Mouse (Mus musculus) cerebellum, adult (tissue): ENCODE results near the gene Dnali1.

Experiments
- ATAC-seq: cut with Nextera tagmentation; 2 replicates; pipeline ENCODE4 v1.9.2; 2017; ENCODE audit warnings: mild to moderate bottlenecking, moderate library complexity, mixed read lengths; ENCODE audit not compliant: insufficient number of reproducible peaks, low FRiP score, low TSS enrichment

Gene Dnali1

GRCm38 (mm10) chr4:125065517-125066307 is at the start of gene Dnali1:
Gene Dnali1, minus strand, starts transcription at chr4:125065703.
- ATAC-seq, result no peak

- ATAC-seq, result no peak
Measured at GRCm38 (mm10) chr4:125115081-125115480, 49.6 kb upstream of the Dnali1 start.

- ATAC-seq, result peak; percentile 36
Measured at GRCm38 (mm10) chr4:125114638-125115037, 49.1 kb upstream of the Dnali1 start.

- ATAC-seq, result no peak
Measured at GRCm38 (mm10) chr4:125105354-125105753, 39.9 kb upstream of the Dnali1 start.

GRCm38 (mm10) chr4:125101334-125101733 is 35.8 kb upstream of the Dnali1 start:
- ATAC-seq, result no peak

GRCm38 (mm10) chr4:125099458-125099857 is 34.0 kb upstream of the Dnali1 start:
- ATAC-seq, result peak; percentile 40; the same call in 1 of the 2 replicates

GRCm38 (mm10) chr4:125097412-125097811 is 31.9 kb upstream of the Dnali1 start:
- no peak for ATAC-seq

GRCm38 (mm10) chr4:125096066-125096465 is 30.6 kb upstream of the Dnali1 start:
- no peak for ATAC-seq

- ATAC-seq, result no peak
Measured at GRCm38 (mm10) chr4:125093031-125093430, 27.5 kb upstream of the Dnali1 start.

- peak; percentile 82 for ATAC-seq
Measured at GRCm38 (mm10) chr4:125085346-125085841, 19.9 kb upstream of the Dnali1 start.

- ATAC-seq, result peak; percentile 92
Measured at GRCm38 (mm10) chr4:125084403-125085345, 19.2 kb upstream of the Dnali1 start, which contains the start of gene Meaf6. Gene Meaf6, plus strand, starts transcription at chr4:125085134.

- no peak for ATAC-seq
Measured at GRCm38 (mm10) chr4:125078698-125079097, 13.2 kb upstream of the Dnali1 start.

GRCm38 (mm10) chr4:125077700-125078099 is 12.2 kb upstream of the Dnali1 start:
- no peak for ATAC-seq

- ATAC-seq, result peak; percentile 92
Measured at GRCm38 (mm10) chr4:125066490-125067370, 1.2 kb upstream of the Dnali1 start, which contains the start of gene Snip1. Gene Snip1, plus strand, starts transcription at chr4:125066672.

- ATAC-seq, result no peak
Measured at GRCm38 (mm10) chr4:125063829-125064228, 1.7 kb downstream of the Dnali1 start.

GRCm38 (mm10) chr4:125059025-125059424 is 6.5 kb downstream of the Dnali1 start:
- ATAC-seq, result no peak

- ATAC-seq, result no peak
Measured at GRCm38 (mm10) chr4:125058033-125058432, 7.5 kb downstream of the Dnali1 start.

GRCm38 (mm10) chr4:125057273-125057672 is 8.2 kb downstream of the Dnali1 start:
- no peak for ATAC-seq

- ATAC-seq, result no peak
Measured at GRCm38 (mm10) chr4:125056476-125056875, 9.0 kb downstream of the Dnali1 start.

GRCm38 (mm10) chr4:125055385-125055784 is 10.1 kb downstream of the Dnali1 start:
- no peak for ATAC-seq
